Mouse (Mus musculus) thymus, adult 2 months (tissue): ENCODE measurements around the gene Taf3. TPM values are rescaled to one million over a fixed set of nuclear protein-coding genes. Genes with fewer than 3 reads are reported as not detected.

ENCODE experiments used
- DNase-seq: peaks from one replicate; pipeline ENCODE4 v3.0.0; 2021
- H3K27ac ChIP-seq: fragments of 200-500 bp; 2 replicates; pipeline ENCODE4 v1.5.1; 2012; ENCODE audit warnings: low read length, control low read depth; ENCODE audit not compliant: control insufficient read depth, insufficient read depth
- H3K27me3 ChIP-seq: fragments of 200-500 bp; 2 replicates; pipeline ENCODE4 v1.6.1; 2012; ENCODE audit warnings: mild to moderate bottlenecking, low read length, moderate library complexity, mixed read lengths; ENCODE audit not compliant: control insufficient read depth, insufficient read depth
- H3K36me3 ChIP-seq: fragments of 200-500 bp; 2 replicates; pipeline ENCODE4 v1.6.1; 2012; ENCODE audit warnings: mild to moderate bottlenecking, low read length, moderate library complexity; ENCODE audit not compliant: control insufficient read depth, insufficient read depth
- H3K4me1 ChIP-seq: fragments of 200-500 bp; replicated peaks from 2 replicates; pipeline ENCODE4 v1.6.1; 2012; ENCODE audit warnings: low read length; ENCODE audit not compliant: control insufficient read depth, insufficient read depth
- H3K4me3 ChIP-seq: fragments of 200-500 bp; 2 replicates; pipeline ENCODE4 v1.5.1; 2012; ENCODE audit warnings: mild to moderate bottlenecking, low read length, control low read depth, moderate library complexity; ENCODE audit not compliant: control insufficient read depth, insufficient read depth
- CTCF ChIP-seq: fragments of 200-500 bp; IDR thresholded peaks from 2 replicates; pipeline ENCODE4 v1.5.1; 2012; ENCODE audit warnings: mild to moderate bottlenecking, control low read depth, low read length, moderate library complexity, borderline replicate concordance; ENCODE audit not compliant: control insufficient read depth, poor library complexity, insufficient read depth; ENCODE audit errors: extremely low read depth
- POLR2A ChIP-seq: fragments of 200-500 bp; IDR thresholded peaks from 2 replicates; pipeline ENCODE4 v1.6.1; 2012; ENCODE audit warnings: mild to moderate bottlenecking, low read length, control low read depth, moderate library complexity; ENCODE audit not compliant: control insufficient read depth, poor library complexity, insufficient read depth; ENCODE audit errors: extremely low read depth
- WGBS: fragments of 180-500 bp; shearing (Covaris S2); methylation state at CpG from one replicate; pipeline ENCODE4 v1.1.7; 2018; 5-methylcytosine and 5-hydroxymethylcytosine counted together
- polyA plus RNA-seq: library from polyadenylated mRNA; depleted of rRNA; stranded (reverse); fragments of >200 nt; gene quantifications from 2 replicates; pipeline ENCODE4 v1.2.3, GENCODE M21; 2012

The Taf3 gene
- polyA plus RNA-seq, 1 experiment: 10.0 TPM

- under 1% methylated on average over 28 of the region's 28 CpGs for WGBS
- DNase-seq: no peak
- Histone ChIP-seq H3K4me3 (peak overlapping the region; percentile 79), H3K36me3 (no peaks in the 10 kb centered on the region), H3K27me3 (no peaks in the 10 kb centered on the region), H3K27ac (peak overlapping the region; percentile 51), H3K4me1 (peaks cover 21% of the 10 kb centered on the region)
- TF ChIP-seq POLR2A (no peak), CTCF (no peak)
These were observed 31.4 kb upstream of the Taf3 start for GRCm38 (mm10) chr2:10079745-10080309.

- no peak overlapping the region for H3K4me3 ChIP-seq
- DNase-seq: no peak
These were observed 28.3 kb upstream of the Taf3 start for GRCm38 (mm10) chr2:10076675-10077074.

DNA sequence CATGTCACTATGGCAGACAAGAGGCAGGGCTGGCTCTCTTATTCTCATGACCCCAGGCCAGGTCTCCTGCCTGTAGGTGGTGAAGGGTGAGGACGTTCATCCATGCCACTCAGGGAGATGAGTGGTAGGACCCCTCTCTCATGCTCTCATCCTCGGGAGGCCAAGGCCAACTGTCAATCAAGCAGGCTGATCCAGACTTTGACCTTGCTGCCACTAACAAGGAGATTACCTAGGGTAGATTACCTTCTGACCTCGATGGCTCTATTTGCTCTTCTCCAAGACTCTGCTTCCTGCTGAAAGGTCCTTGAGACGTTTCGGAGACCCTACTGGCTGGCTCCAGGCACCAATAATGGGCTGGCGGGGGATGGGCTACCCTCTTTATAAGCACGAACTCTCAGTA, 26.1 kb upstream of the Taf3 start:
- H3K4me1 ChIP-seq: peaks cover 17% of the 10 kb centered on the region

More at GRCm38 (mm10) chr2:10076675-10077074, 28.3 kb upstream of the Taf3 start:
- H3K4me1 ChIP-seq: peaks cover 19% of the 10 kb centered on the region
- no peak for TF ChIP-seq POLR2A
- no peak for TF ChIP-seq CTCF
- H3K27me3 ChIP-seq: no peaks in the 10 kb centered on the region
- no peak overlapping the region for H3K27ac ChIP-seq
- WGBS: 58% methylated on average over 8 of the region's 8 CpGs
- H3K36me3 ChIP-seq: no peaks in the 10 kb centered on the region

DNA sequence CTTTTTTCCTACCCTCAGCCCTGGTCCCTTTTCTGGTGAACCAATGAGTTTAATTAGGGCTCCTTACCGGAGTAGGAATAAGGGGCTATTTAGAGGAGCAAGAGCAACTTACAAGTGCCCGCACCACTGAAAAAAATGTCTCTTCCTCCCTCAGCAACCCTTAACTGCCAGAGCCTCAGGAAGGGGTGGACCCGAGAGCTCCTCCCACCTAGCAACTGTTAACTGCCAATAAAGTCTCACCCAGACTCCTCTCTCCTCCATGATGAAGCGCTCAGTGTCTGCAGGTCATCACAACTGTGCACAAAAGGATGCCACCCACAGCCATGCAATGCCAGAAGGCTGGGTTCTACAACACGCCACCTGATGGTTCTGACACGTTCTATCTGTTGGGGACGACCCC, 23.4 kb upstream of the Taf3 start:
- peaks cover 20% of the 10 kb centered on the region for H3K36me3 ChIP-seq
- no peaks in the 10 kb centered on the region for H3K27me3 ChIP-seq
- no peak for DNase-seq
- no peak overlapping the region for H3K27ac ChIP-seq
- TF ChIP-seq POLR2A (no peak), CTCF (no peak)
- WGBS: 79% methylated on average over 7 of the region's 7 CpGs
- no peak overlapping the region for H3K4me3 ChIP-seq
- peaks cover 10% of the 10 kb centered on the region for H3K4me1 ChIP-seq

More for the DNA sequence above, 26.1 kb upstream of the Taf3 start:
- TF ChIP-seq POLR2A (no peak), CTCF (no peak)
- H3K27ac ChIP-seq: no peak overlapping the region
- no peak for DNase-seq
- H3K36me3 ChIP-seq: no peaks in the 10 kb centered on the region
- H3K4me3 ChIP-seq: no peak overlapping the region
- WGBS: 93% methylated on average over 7 of the region's 7 CpGs
- no peaks in the 10 kb centered on the region for H3K27me3 ChIP-seq

DNA sequence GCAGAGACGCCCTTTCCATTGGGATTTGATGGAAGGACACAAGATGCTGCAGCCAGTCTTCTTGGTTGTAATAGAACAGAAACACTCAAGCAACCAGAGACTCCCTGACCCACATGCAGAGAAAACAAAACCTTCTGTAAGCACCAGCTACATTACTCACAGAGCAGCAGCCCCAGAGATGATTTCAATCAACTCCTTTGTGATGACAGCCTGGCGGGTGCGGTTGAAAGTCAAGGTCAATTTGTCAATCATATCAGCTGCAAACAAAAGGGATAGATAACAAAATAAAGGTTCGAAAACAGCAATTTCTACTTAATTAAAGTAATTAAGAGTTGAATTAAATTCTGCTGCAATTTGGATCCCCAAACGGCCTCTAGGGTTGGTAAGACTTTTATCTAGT, 10.4 kb upstream of the Taf3 start:
- Histone ChIP-seq H3K27me3 (no peaks in the 10 kb centered on the region), H3K4me1 (no peaks in the 10 kb centered on the region), H3K4me3 (no peak overlapping the region), H3K36me3 (peaks cover 88% of the 10 kb centered on the region), H3K27ac (no peak overlapping the region)
- WGBS: 95% methylated on average over 5 of the region's 5 CpGs
- no peak for DNase-seq
- no peak for TF ChIP-seq CTCF
- TF ChIP-seq POLR2A: no peak

GRCm38 (mm10) chr2:10051996-10052395, 3.6 kb upstream of the Taf3 start:
- Histone ChIP-seq H3K4me1 (peaks cover 6% of the 10 kb centered on the region; the same call in 1 of the 2 replicates), H3K36me3 (peaks cover 22% of the 10 kb centered on the region), H3K4me3 (no peak overlapping the region), H3K27me3 (no peaks in the 10 kb centered on the region), H3K27ac (no peak overlapping the region)
- DNase-seq: no peak
- WGBS: 93% methylated on average over 1 of the region's 1 CpGs
- TF ChIP-seq CTCF (no peak), POLR2A (no peak)

GRCm38 (mm10) chr2:10050878-10051277, 2.5 kb upstream of the Taf3 start:
- H3K4me3 ChIP-seq: no peak overlapping the region
- TF ChIP-seq POLR2A: no peak
- TF ChIP-seq CTCF: no peak
- 97% methylated on average over 3 of the region's 3 CpGs for WGBS
- H3K4me1 ChIP-seq: peaks cover 6% of the 10 kb centered on the region; the same call in 1 of the 2 replicates
- no peaks in the 10 kb centered on the region for H3K27me3 ChIP-seq
- no peak overlapping the region for H3K27ac ChIP-seq
- no peak for DNase-seq
- H3K36me3 ChIP-seq: peaks cover 18% of the 10 kb centered on the region
